Mouse (Mus musculus) lung, postnatal 10 days (tissue): ENCODE results near the gene Aagab.

Experiments
- DNase-seq: peaks from one replicate; pipeline ENCODE4 v3.0.0; 2021

The Aagab gene

GRCm38 (mm10) chr9:63678076-63678475 is 75.6 kb downstream of the Aagab start:
- DNase-seq: peak; percentile 43

- peak; percentile 66 for DNase-seq
Measured at GRCm38 (mm10) chr9:63682301-63682700, 79.8 kb downstream of the Aagab start.

GRCm38 (mm10) chr9:63682943-63683342 is 80.5 kb downstream of the Aagab start:
- DNase-seq: no peak

- DNase-seq: no peak
Measured at GRCm38 (mm10) chr9:63684277-63684676, 81.8 kb downstream of the Aagab start.

- no peak for DNase-seq
Measured at GRCm38 (mm10) chr9:63685352-63685751, 82.9 kb downstream of the Aagab start.

GRCm38 (mm10) chr9:63687413-63688015 is 85.1 kb downstream of the Aagab start:
- DNase-seq: peak; percentile 81

GRCm38 (mm10) chr9:63690511-63690910 is 88.1 kb downstream of the Aagab start:
- no peak for DNase-seq

- no peak for DNase-seq
Measured at GRCm38 (mm10) chr9:63691960-63692359, 89.5 kb downstream of the Aagab start.
